Mouse (Mus musculus) limb, embryonic 11.5 days (tissue): ENCODE results near the gene Bco1. TPM values are rescaled to one million over a fixed set of nuclear protein-coding genes. Genes with fewer than 3 reads are reported as not detected.

Experiments used
- ATAC-seq: fragments of 200-750 bp; cut with Nextera tagmentation; 2 replicates; pipeline ENCODE4 v1.8.0; 2017; ENCODE audit warnings: low read depth; ENCODE audit not compliant: insufficient number of reproducible peaks, low FRiP score, low TSS enrichment
- DNase-seq: peaks from one replicate; pipeline ENCODE4 v3.0.0-alpha.2; 2015; ENCODE audit warnings: low spot score
- H3K27ac ChIP-seq: fragments of 300-500 bp; sonication (generic); replicated peaks from 2 replicates; pipeline ENCODE4 v1.5.1; 2014; ENCODE audit warnings: low read depth, mild to moderate bottlenecking, low read length
- H3K27me3 ChIP-seq: fragments of 300-500 bp; sonication (generic); 2 replicates; pipeline ENCODE4 v1.6.1; 2014; ENCODE audit warnings: mild to moderate bottlenecking, low read length, mixed read lengths; ENCODE audit not compliant: control insufficient read depth, insufficient read depth
- H3K36me3 ChIP-seq: fragments of 300-500 bp; sonication (generic); 2 replicates; pipeline ENCODE4 v1.6.1; 2014; ENCODE audit warnings: mild to moderate bottlenecking, low read length, moderate library complexity, mixed read lengths; ENCODE audit not compliant: control insufficient read depth, insufficient read depth
- H3K4me1 ChIP-seq: fragments of 300-500 bp; sonication (generic); 2 replicates; pipeline ENCODE4 v1.6.1; 2014; ENCODE audit warnings: low read length, mixed read lengths; ENCODE audit not compliant: control insufficient read depth, insufficient read depth
- H3K4me2 ChIP-seq: fragments of 300-500 bp; sonication (generic); 2 replicates; pipeline ENCODE4 v1.6.1; 2014; ENCODE audit warnings: low read depth, mild to moderate bottlenecking, moderate library complexity; ENCODE audit not compliant: severe bottlenecking
- H3K4me3 ChIP-seq: fragments of 300-500 bp; sonication (generic); 2 replicates; pipeline ENCODE4 v1.5.1; 2014; ENCODE audit warnings: low read depth, low read length
- H3K9ac ChIP-seq: fragments of 300-500 bp; sonication (generic); 2 replicates; pipeline ENCODE4 v1.6.1; 2014; ENCODE audit warnings: mild to moderate bottlenecking, low read length
- H3K9me3 ChIP-seq: fragments of 300-500 bp; sonication (generic); 2 replicates; pipeline ENCODE4 v1.6.1; 2016; ENCODE audit warnings: low read length; ENCODE audit not compliant: control insufficient read depth
- WGBS: fragments of 180-500 bp; shearing (Covaris S2); extraction: QIAGEN DNeasy Blood & Tissue Kit; methylation state at CpG from one replicate; pipeline ENCODE4 v1.1.7; 2014; 5-methylcytosine and 5-hydroxymethylcytosine counted together
- polyA plus RNA-seq: library from polyadenylated mRNA; unstranded; fragments of >200 nt; fragmentation: Nextera tagmentation; extraction: Ambion mirVana; gene quantifications from 2 replicates; pipeline ENCODE4 v1.2.1, GENCODE M21; 2014

Gene Bco1
- polyA plus RNA-seq, 1 experiment from 2014 or later = not detected

GRCm38 (mm10) chr8:117176308-117176707 is 80.7 kb downstream of the Bco1 start:
- Histone ChIP-seq H3K4me2 (no peak overlapping the region), H3K9ac (no peak overlapping the region), H3K9me3 (no peaks in the 10 kb centered on the region), H3K27me3 (no peaks in the 10 kb centered on the region), H3K36me3 (no peaks in the 10 kb centered on the region), H3K4me1 (no peaks in the 10 kb centered on the region), H3K4me3 (no peak overlapping the region), H3K27ac (no peak overlapping the region)
- 86% methylated on average over 5 of the region's 5 CpGs for WGBS
- DNase-seq (no peak), ATAC-seq (no peak)

- DNase-seq (no peak), ATAC-seq (no peak)
- WGBS = 92% methylated on average over 7 of the region's 7 CpGs
- Histone ChIP-seq H3K9ac (no peak overlapping the region), H3K27ac (no peak overlapping the region), H3K4me2 (no peak overlapping the region), H3K4me1 (no peaks in the 10 kb centered on the region), H3K27me3 (no peaks in the 10 kb centered on the region), H3K36me3 (no peaks in the 10 kb centered on the region), H3K4me3 (no peak overlapping the region), H3K9me3 (no peaks in the 10 kb centered on the region)
Observed at GRCm38 (mm10) chr8:117177236-117177635, 81.6 kb downstream of the Bco1 start.

- Histone ChIP-seq H3K4me3 (no peak overlapping the region), H3K27me3 (no peaks in the 10 kb centered on the region), H3K36me3 (no peaks in the 10 kb centered on the region), H3K9me3 (no peaks in the 10 kb centered on the region), H3K4me2 (no peak overlapping the region), H3K27ac (no peak overlapping the region), H3K4me1 (no peaks in the 10 kb centered on the region), H3K9ac (no peak overlapping the region)
- 69% methylated on average over 2 of the region's 2 CpGs for WGBS
- DNase-seq = no peak
- no peak for ATAC-seq
Observed at GRCm38 (mm10) chr8:117178039-117178438, 82.4 kb downstream of the Bco1 start.

- H3K27me3 ChIP-seq = no peaks in the 10 kb centered on the region
- no peak overlapping the region for H3K27ac ChIP-seq
- no peak overlapping the region for H3K9ac ChIP-seq
- H3K9me3 ChIP-seq = no peaks in the 10 kb centered on the region
- no peak overlapping the region for H3K4me2 ChIP-seq
- DNase-seq = no peak
- no peaks in the 10 kb centered on the region for H3K36me3 ChIP-seq
- no peak for ATAC-seq
- no peaks in the 10 kb centered on the region for H3K4me1 ChIP-seq
- WGBS = 85% methylated on average over 6 of the region's 6 CpGs
- no peak overlapping the region for H3K4me3 ChIP-seq
Observed at GRCm38 (mm10) chr8:117178676-117179075, 83.0 kb downstream of the Bco1 start.

- 97% methylated on average over 4 of the region's 4 CpGs for WGBS
Observed at GRCm38 (mm10) chr8:117182746-117183145, 87.1 kb downstream of the Bco1 start.

More at GRCm38 (mm10) chr8:117182746-117183145, 87.1 kb downstream of the Bco1 start:
- H3K27me3 ChIP-seq = no peaks in the 10 kb centered on the region
- DNase-seq (no peak), ATAC-seq (no peak)
- no peak overlapping the region for H3K27ac ChIP-seq
- 0 out of 2 replicates have a peak, but pooled peaks cover 2% of the 10 kb centered on the region for H3K4me1 ChIP-seq
- no peak overlapping the region for H3K9ac ChIP-seq
- no peaks in the 10 kb centered on the region for H3K9me3 ChIP-seq
- no peak overlapping the region for H3K4me3 ChIP-seq
- no peak overlapping the region for H3K4me2 ChIP-seq
- H3K36me3 ChIP-seq = no peaks in the 10 kb centered on the region

Other genes with a start within 250 kb of the Bco1 start
- 74.2 and 82.7 TPM in 2 replicates for gene Cmc2, start 174.4 kb upstream of the Bco1 start, polyA plus RNA-seq
- gene Cenpn, start 174.1 kb upstream of the Bco1 start, polyA plus RNA-seq = 53.8 and 60.0 TPM in 2 replicates
- 13.4 and 14.8 TPM in 2 replicates for gene Atmin, start 152.5 kb upstream of the Bco1 start, polyA plus RNA-seq
- gene 1700030J22Rik, start 116.9 kb upstream of the Bco1 start, polyA plus RNA-seq = 2.1 TPM in 2 replicates
- 165 and 172 TPM in 2 replicates for gene Gcsh, start 102.3 kb upstream of the Bco1 start, polyA plus RNA-seq
- not detected in 2 replicates for gene Pkd1l2, start 13.4 kb upstream of the Bco1 start, polyA plus RNA-seq
- 2.4 and 2.8 TPM in 2 replicates for gene Gan, start 62.3 kb downstream of the Bco1 start, polyA plus RNA-seq
- 14.3 and 20.1 TPM in 2 replicates for gene Cmip, start 161.2 kb downstream of the Bco1 start, polyA plus RNA-seq